Comparison of ENCODE assay signal across 8 mouse cellular contexts in the genomic region with DNA sequence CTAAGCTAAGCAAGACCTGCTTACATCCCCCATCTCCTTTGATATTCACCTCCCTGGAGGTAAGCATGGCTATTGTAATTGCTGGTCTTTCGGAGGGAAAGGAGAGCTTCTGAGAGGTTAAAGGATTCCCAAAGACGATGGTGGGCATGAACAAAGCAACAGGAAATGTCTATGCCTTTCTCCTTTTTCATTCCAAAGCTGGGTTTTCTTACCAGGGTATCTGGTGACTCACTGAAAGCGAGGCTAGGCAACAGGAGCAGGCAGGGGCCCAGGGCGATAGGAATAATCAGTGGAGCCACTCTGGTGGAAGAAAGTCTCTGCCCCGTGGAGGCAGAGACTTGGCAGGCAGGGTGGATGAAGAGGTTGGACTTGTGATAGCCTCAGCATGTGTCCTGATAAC. TPM values are rescaled to one million over a fixed set of nuclear protein-coding genes. Genes with fewer than 3 reads are reported as not detected.
A peak's percentile ranks its signal among the peaks of the same experiment; 100 is the strongest.
DNase-seq lines count a peak whose midpoint lies in the region; ATAC-seq and TF ChIP-seq lines count a peak whose summit lies in the region.

Gene Rerg (minus strand): TSS at position 272 of the 400 bp plus-strand sequence.

- intact Hi-C loops in gastrocnemius, adult 2 months (cut with DNase I) = no loop called here
- intact Hi-C loops in gastrocnemius, postnatal 36 days (cut with DNase I) = no loop called here
- intact Hi-C loops in gastrocnemius, postnatal 14 days (cut with DNase I; ENCODE audit: low total_unique reads) = no loop called here

- peaks cover 31% of the 10 kb centered on the region for H3K4me1 ChIP-seq in limb, embryonic 13.5 days

- whole genome bisulfite sequencing in limb, embryonic 13.5 days = 23% methylated on average over 5 of the region's 5 CpGs

- ATAC-seq in limb, embryonic 13.5 days (ENCODE audit: low FRiP score, low read depth) = no peak
- no peak for ATAC-seq in cerebellum, adult (ENCODE audit: insufficient number of reproducible peaks, low FRiP score, low TSS enrichment)

- H3K27ac ChIP-seq in gastrocnemius, adult 2 months = peak within 1 kb of the TSS; percentile 70
- H3K27ac ChIP-seq in limb, embryonic 13.5 days = no peak within 1 kb of the TSS

- no peak for TF ChIP-seq CTCF in gastrocnemius, adult 2 months (IDR thresholded peaks at IDR 0.05)

- H3K9me3 ChIP-seq in limb, embryonic 13.5 days = no peaks in the 10 kb centered on the region

- H3K4me3 ChIP-seq in gastrocnemius, adult 2 months = peak within 1 kb of the TSS; percentile 72
- H3K4me3 ChIP-seq in limb, embryonic 13.5 days = peak within 1 kb of the TSS; percentile 56

- DNase-seq in gastrocnemius, adult 2 months = no peak
- no peak for DNase-seq in gastrocnemius, postnatal 36 days
- no peak for DNase-seq in urinary bladder, adult 2 months (ENCODE audit: low spot score)
- no peak for DNase-seq in urinary bladder, postnatal 10 days (ENCODE audit: low spot score)
- DNase-seq in gastrocnemius, postnatal 14 days = no peak
- DNase-seq in retina, postnatal 1 day = no peak

- H3K27me3 ChIP-seq in limb, embryonic 13.5 days = peaks cover 24% of the 10 kb centered on the region

- peak within 1 kb of the TSS; percentile 73 for H3K9ac ChIP-seq in limb, embryonic 13.5 days

- no peaks in the 10 kb centered on the region for H3K36me3 ChIP-seq in limb, embryonic 13.5 days

- peak within 1 kb of the TSS; percentile 85 for H3K4me2 ChIP-seq in limb, embryonic 13.5 days (replicated peaks)

RNA-seq across cellular contexts. Expression of gene Rerg, which starts in this region (rescaled TPM):
- 1 to 10 TPM; 1.4 to 1.7 TPM for total RNA-seq in gastrocnemius, adult 2 months (2021)
- total RNA-seq in gastrocnemius, postnatal 36 days (2021) = 1 to 10 TPM; 1.1 to 1.6 TPM
- 33.0 and 38.2 TPM in 2 replicates for polyA plus RNA-seq in urinary bladder, adult 2 months (2012; rRNA removed)
- 18.6 and 23.2 TPM in 2 replicates for polyA plus RNA-seq in limb, embryonic 13.5 days (2015; fragmentation: Nextera tagmentation; extraction: Ambion mirVana)
- total RNA-seq in gastrocnemius, postnatal 14 days (2021) = 1 to 10 TPM; 2.1 to 4.4 TPM
